Mouse (Mus musculus): ENCODE data around the gene Slc38a2. TPM values are rescaled to one million over a fixed set of nuclear protein-coding genes. Genes with fewer than 3 reads are reported as not detected.

Gene Slc38a2
- polyA plus RNA-seq, 1 experiment, result 158 TPM

- no peaks in the 10 kb centered on the region for H3K36me3 ChIP-seq (ENCODE audit: control insufficient read depth, insufficient read depth, low read length, poor library complexity, severe bottlenecking)
Measured at GRCm38 (mm10) chr15:96736663-96737385, 37.3 kb upstream of the Slc38a2 start.

GRCm38 (mm10) chr15:96735562-96736160 lies 36.1 kb upstream of the Slc38a2 start:
- Histone ChIP-seq H3K27me3 (ENCODE audit: control insufficient read depth, insufficient read depth, low read length, poor library complexity, severe bottlenecking) (no peaks in the 10 kb centered on the region), H3K9me3 (replicated peaks; ENCODE audit: control insufficient read depth, insufficient read depth, low read length, poor library complexity, severe bottlenecking) (no peaks in the 10 kb centered on the region), H3K9ac (ENCODE audit: low read depth, poor library complexity, severe bottlenecking) (no peak overlapping the region), H3K4me3 (ENCODE audit: low read depth, low read length) (no peak overlapping the region), H3K36me3 (ENCODE audit: control insufficient read depth, insufficient read depth, low read length, poor library complexity, severe bottlenecking) (no peaks in the 10 kb centered on the region), H3K27ac (ENCODE audit: insufficient read depth, low read length) (no peak overlapping the region), H3K4me1 (ENCODE audit: control insufficient read depth, insufficient read depth, low read length) (no peaks in the 10 kb centered on the region)
- no peak for TF ChIP-seq EP300 (IDR thresholded peaks at IDR 0.05; ENCODE audit: insufficient read depth, low read depth, low read length)

More at GRCm38 (mm10) chr15:96736663-96737385, 37.3 kb upstream of the Slc38a2 start:
- no peak for TF ChIP-seq CTCF (IDR thresholded peaks at IDR 0.05; ENCODE audit: low read depth, low read length)
- TF ChIP-seq POLR2A (IDR thresholded peaks at IDR 0.05; ENCODE audit: insufficient read depth, low read length), result no peak
- TF ChIP-seq EP300 (IDR thresholded peaks at IDR 0.05; ENCODE audit: insufficient read depth, low read depth, low read length), result no peak
- no peak overlapping the region for H3K4me3 ChIP-seq (ENCODE audit: low read depth, low read length)
- H3K27me3 ChIP-seq (ENCODE audit: control insufficient read depth, insufficient read depth, low read length, poor library complexity, severe bottlenecking), result no peaks in the 10 kb centered on the region
- no peak overlapping the region for H3K9ac ChIP-seq (ENCODE audit: low read depth, poor library complexity, severe bottlenecking)
- H3K9me3 ChIP-seq (replicated peaks; ENCODE audit: control insufficient read depth, insufficient read depth, low read length, poor library complexity, severe bottlenecking), result no peaks in the 10 kb centered on the region
- no peak overlapping the region for H3K27ac ChIP-seq (ENCODE audit: insufficient read depth, low read length)
- no peaks in the 10 kb centered on the region for H3K4me1 ChIP-seq (ENCODE audit: control insufficient read depth, insufficient read depth, low read length)

GRCm38 (mm10) chr15:96734423-96734822 lies 34.9 kb upstream of the Slc38a2 start:
- no peaks in the 10 kb centered on the region for H3K36me3 ChIP-seq (ENCODE audit: control insufficient read depth, insufficient read depth, low read length, poor library complexity, severe bottlenecking)
- H3K9ac ChIP-seq (ENCODE audit: low read depth, poor library complexity, severe bottlenecking), result no peak overlapping the region
- no peaks in the 10 kb centered on the region for H3K4me1 ChIP-seq (ENCODE audit: control insufficient read depth, insufficient read depth, low read length)
- TF ChIP-seq POLR2A (IDR thresholded peaks at IDR 0.05; ENCODE audit: insufficient read depth, low read length), result no peak
- TF ChIP-seq CTCF (IDR thresholded peaks at IDR 0.05; ENCODE audit: low read depth, low read length), result no peak
- TF ChIP-seq EP300 (IDR thresholded peaks at IDR 0.05; ENCODE audit: insufficient read depth, low read depth, low read length), result no peak
- H3K9me3 ChIP-seq (replicated peaks; ENCODE audit: control insufficient read depth, insufficient read depth, low read length, poor library complexity, severe bottlenecking), result no peaks in the 10 kb centered on the region
- H3K27me3 ChIP-seq (ENCODE audit: control insufficient read depth, insufficient read depth, low read length, poor library complexity, severe bottlenecking), result no peaks in the 10 kb centered on the region
- H3K27ac ChIP-seq (ENCODE audit: insufficient read depth, low read length), result no peak overlapping the region
- H3K4me3 ChIP-seq (ENCODE audit: low read depth, low read length), result no peak overlapping the region

GRCm38 (mm10) chr15:96730416-96730815 lies 30.9 kb upstream of the Slc38a2 start:
- TF ChIP-seq POLR2A (IDR thresholded peaks at IDR 0.05; ENCODE audit: insufficient read depth, low read length), result no peak
- TF ChIP-seq EP300 (IDR thresholded peaks at IDR 0.05; ENCODE audit: insufficient read depth, low read depth, low read length), result no peak
- TF ChIP-seq CTCF (IDR thresholded peaks at IDR 0.05; ENCODE audit: low read depth, low read length), result no peak
- Histone ChIP-seq H3K9ac (ENCODE audit: low read depth, poor library complexity, severe bottlenecking) (no peak overlapping the region), H3K9me3 (replicated peaks; ENCODE audit: control insufficient read depth, insufficient read depth, low read length, poor library complexity, severe bottlenecking) (no peaks in the 10 kb centered on the region), H3K4me3 (ENCODE audit: low read depth, low read length) (no peak overlapping the region), H3K36me3 (ENCODE audit: control insufficient read depth, insufficient read depth, low read length, poor library complexity, severe bottlenecking) (no peaks in the 10 kb centered on the region), H3K27me3 (ENCODE audit: control insufficient read depth, insufficient read depth, low read length, poor library complexity, severe bottlenecking) (no peaks in the 10 kb centered on the region), H3K4me1 (ENCODE audit: control insufficient read depth, insufficient read depth, low read length) (no peaks in the 10 kb centered on the region), H3K27ac (ENCODE audit: insufficient read depth, low read length) (no peak overlapping the region)

- TF ChIP-seq POLR2A (IDR thresholded peaks at IDR 0.05; ENCODE audit: insufficient read depth, low read length) (no peak), CTCF (IDR thresholded peaks at IDR 0.05; ENCODE audit: low read depth, low read length) (no peak), EP300 (IDR thresholded peaks at IDR 0.05; ENCODE audit: insufficient read depth, low read depth, low read length) (no peak)
- Histone ChIP-seq H3K9ac (ENCODE audit: low read depth, poor library complexity, severe bottlenecking) (no peak overlapping the region), H3K36me3 (ENCODE audit: control insufficient read depth, insufficient read depth, low read length, poor library complexity, severe bottlenecking) (no peaks in the 10 kb centered on the region), H3K4me1 (ENCODE audit: control insufficient read depth, insufficient read depth, low read length) (no peaks in the 10 kb centered on the region), H3K4me3 (ENCODE audit: low read depth, low read length) (no peak overlapping the region), H3K9me3 (replicated peaks; ENCODE audit: control insufficient read depth, insufficient read depth, low read length, poor library complexity, severe bottlenecking) (no peaks in the 10 kb centered on the region), H3K27me3 (ENCODE audit: control insufficient read depth, insufficient read depth, low read length, poor library complexity, severe bottlenecking) (no peaks in the 10 kb centered on the region), H3K27ac (ENCODE audit: insufficient read depth, low read length) (no peak overlapping the region)
Measured at GRCm38 (mm10) chr15:96729785-96730184, 30.3 kb upstream of the Slc38a2 start.

- Histone ChIP-seq H3K9me3 (replicated peaks; ENCODE audit: control insufficient read depth, insufficient read depth, low read length, poor library complexity, severe bottlenecking) (no peaks in the 10 kb centered on the region), H3K4me1 (ENCODE audit: control insufficient read depth, insufficient read depth, low read length) (no peaks in the 10 kb centered on the region), H3K36me3 (ENCODE audit: control insufficient read depth, insufficient read depth, low read length, poor library complexity, severe bottlenecking) (no peaks in the 10 kb centered on the region), H3K9ac (ENCODE audit: low read depth, poor library complexity, severe bottlenecking) (no peak overlapping the region), H3K27ac (ENCODE audit: insufficient read depth, low read length) (no peak overlapping the region), H3K27me3 (ENCODE audit: control insufficient read depth, insufficient read depth, low read length, poor library complexity, severe bottlenecking) (no peaks in the 10 kb centered on the region), H3K4me3 (ENCODE audit: low read depth, low read length) (no peak overlapping the region)
- TF ChIP-seq POLR2A (IDR thresholded peaks at IDR 0.05; ENCODE audit: insufficient read depth, low read length) (no peak), EP300 (IDR thresholded peaks at IDR 0.05; ENCODE audit: insufficient read depth, low read depth, low read length) (no peak), CTCF (IDR thresholded peaks at IDR 0.05; ENCODE audit: low read depth, low read length) (no peak)
Measured at GRCm38 (mm10) chr15:96728993-96729392, 29.5 kb upstream of the Slc38a2 start.
